ENCODE assay signal across 8 mouse cellular contexts in genomic region chr9:66059583-66060307, GRCm38 (mm10). TPM values are rescaled to one million over a fixed set of nuclear protein-coding genes. Genes with fewer than 3 reads are reported as not detected.
DNase-seq lines count a peak whose midpoint lies in the region; ATAC-seq and TF ChIP-seq lines count a peak whose summit lies in the region.

TSS of gene Ppib (plus strand) at chr9:66060222.

- TF ChIP-seq EP300 in ES-Bruce4 (IDR thresholded peaks at IDR 0.05; ENCODE audit: insufficient read depth, low read depth, low read length): no peak
- no peak for TF ChIP-seq EP300 in liver, postnatal 0 days (IDR thresholded peaks at IDR 0.05; ENCODE audit: low read depth)

- no peak for TF ChIP-seq POLR2A in ES-Bruce4 (IDR thresholded peaks at IDR 0.05; ENCODE audit: insufficient read depth, low read length)

- peaks cover 17% of the 10 kb centered on the region for H3K36me3 ChIP-seq in ES-Bruce4 (ENCODE audit: control insufficient read depth, insufficient read depth, low read length, poor library complexity, severe bottlenecking)
- peaks cover 24% of the 10 kb centered on the region for H3K36me3 ChIP-seq in forebrain, embryonic 13.5 days (ENCODE audit: poor library complexity, severe bottlenecking)
- peaks cover 22% of the 10 kb centered on the region for H3K36me3 ChIP-seq in liver, postnatal 0 days (replicated peaks; ENCODE audit: insufficient read depth, low read length)
- peaks cover 21% of the 10 kb centered on the region for H3K36me3 ChIP-seq in neural tube, embryonic 14.5 days (ENCODE audit: control insufficient read depth, insufficient read depth, low read length)

- peak; percentile 97 for ATAC-seq in cerebellum, adult (ENCODE audit: insufficient number of reproducible peaks, low FRiP score, low TSS enrichment)
- ATAC-seq in forebrain, embryonic 13.5 days: peak; percentile 99
- peak; percentile 98 for ATAC-seq in liver, postnatal 0 days
- peak; percentile 99 for ATAC-seq in neural tube, embryonic 14.5 days (ENCODE audit: low read depth)

- peak within 1 kb of the TSS; percentile 81 for H3K4me3 ChIP-seq in ES-Bruce4 (ENCODE audit: low read depth, low read length)
- H3K4me3 ChIP-seq in forebrain, embryonic 13.5 days: peak within 1 kb of the TSS; percentile 87
- peak within 1 kb of the TSS; percentile 82 for H3K4me3 ChIP-seq in liver, postnatal 0 days (ENCODE audit: low read depth, low read length)
- H3K4me3 ChIP-seq in neural tube, embryonic 14.5 days (ENCODE audit: low read depth, low read length): peak within 1 kb of the TSS; percentile 62

- WGBS in forebrain, embryonic 13.5 days: under 1% methylated on average over 51 of the region's 51 CpGs
- WGBS in large intestine, adult 2 months: 2% methylated on average over 51 of the region's 51 CpGs
- WGBS in liver, postnatal 0 days (ENCODE audit: insufficient replicate concordance): 1% methylated on average over 41 of the region's 51 CpGs
- 2% methylated on average over 51 of the region's 51 CpGs for WGBS in neural tube, embryonic 14.5 days

- peak; percentile 98 for DNase-seq in heart, postnatal 10 days
- DNase-seq in large intestine, adult 2 months (ENCODE audit: low read depth, low spot score): peak; percentile 83
- peak; percentile 99 for DNase-seq in liver, postnatal 0 days
- DNase-seq in testis, postnatal 10 days (ENCODE audit: low spot score): peak; percentile 97

- no peaks in the 10 kb centered on the region for H3K9me3 ChIP-seq in ES-Bruce4 (replicated peaks; ENCODE audit: control insufficient read depth, insufficient read depth, low read length, poor library complexity, severe bottlenecking)
- no peaks in the 10 kb centered on the region for H3K9me3 ChIP-seq in forebrain, embryonic 13.5 days (replicated peaks)
- no peaks in the 10 kb centered on the region for H3K9me3 ChIP-seq in liver, postnatal 0 days (ENCODE audit: low read length)
- no peaks in the 10 kb centered on the region for H3K9me3 ChIP-seq in neural tube, embryonic 14.5 days (ENCODE audit: control insufficient read depth, low read length)

- peak within 1 kb of the TSS; percentile 82 for H3K4me2 ChIP-seq in forebrain, embryonic 13.5 days
- H3K4me2 ChIP-seq in liver, postnatal 0 days (ENCODE audit: low read depth, low read length): peak within 1 kb of the TSS; percentile 83
- peak within 1 kb of the TSS; percentile 66 for H3K4me2 ChIP-seq in neural tube, embryonic 14.5 days (ENCODE audit: low read depth, low read length)

- intact Hi-C loops in heart, postnatal 10 days (cut with DNase I): loop anchor here (5.0 kb wide), 1 partner anchor 63 kb away; no protein-coding TSS in a partner anchor

- no peak within 1 kb of the TSS for H3K27ac ChIP-seq in ES-Bruce4 (ENCODE audit: insufficient read depth, low read length)
- peak within 1 kb of the TSS; percentile 75 for H3K27ac ChIP-seq in forebrain, embryonic 13.5 days
- peak within 1 kb of the TSS; percentile 75 for H3K27ac ChIP-seq in liver, postnatal 0 days (ENCODE audit: low read depth)
- peak within 1 kb of the TSS; percentile 82 for H3K27ac ChIP-seq in neural tube, embryonic 14.5 days (ENCODE audit: low read depth, low read length)

- no peak for TF ChIP-seq CTCF in ES-Bruce4 (IDR thresholded peaks at IDR 0.05; ENCODE audit: low read depth, low read length)
- TF ChIP-seq CTCF in liver, postnatal 0 days (IDR thresholded peaks at IDR 0.05; ENCODE audit: low read depth): peak; percentile 45; the same call in 1 of the 2 replicates

- peak within 1 kb of the TSS; percentile 80 for H3K9ac ChIP-seq in ES-Bruce4 (ENCODE audit: low read depth, poor library complexity, severe bottlenecking)
- H3K9ac ChIP-seq in forebrain, embryonic 13.5 days: peak within 1 kb of the TSS; percentile 93
- H3K9ac ChIP-seq in liver, postnatal 0 days (replicated peaks): peak within 1 kb of the TSS; percentile 84
- peak within 1 kb of the TSS; percentile 73 for H3K9ac ChIP-seq in neural tube, embryonic 14.5 days (replicated peaks; ENCODE audit: low read depth, low read length)

- H3K4me1 ChIP-seq in ES-Bruce4 (ENCODE audit: control insufficient read depth, insufficient read depth, low read length): no peaks in the 10 kb centered on the region
- H3K4me1 ChIP-seq in forebrain, embryonic 13.5 days: peaks cover 19% of the 10 kb centered on the region
- peaks cover 16% of the 10 kb centered on the region for H3K4me1 ChIP-seq in liver, postnatal 0 days (ENCODE audit: insufficient read depth)
- peaks cover 12% of the 10 kb centered on the region; the same call in 1 of the 2 replicates for H3K4me1 ChIP-seq in neural tube, embryonic 14.5 days (ENCODE audit: control insufficient read depth, insufficient read depth, low read length)

- H3K27me3 ChIP-seq in ES-Bruce4 (ENCODE audit: control insufficient read depth, insufficient read depth, low read length, poor library complexity, severe bottlenecking): no peaks in the 10 kb centered on the region
- no peaks in the 10 kb centered on the region for H3K27me3 ChIP-seq in forebrain, embryonic 13.5 days
- H3K27me3 ChIP-seq in liver, postnatal 0 days (ENCODE audit: insufficient read depth, low read length): no peaks in the 10 kb centered on the region
- no peaks in the 10 kb centered on the region for H3K27me3 ChIP-seq in neural tube, embryonic 14.5 days (ENCODE audit: control insufficient read depth, insufficient read depth, low read length)

RNA-seq across cellular contexts. Expression of gene Ppib, which starts in this region (rescaled TPM):
- polyA plus RNA-seq in ES-Bruce4 (2011; ENCODE audit: insufficient read depth, insufficient read length, low read depth, missing spikeins): 287 and 289 TPM in 2 replicates
- polyA plus RNA-seq in forebrain, embryonic 13.5 days (2015; fragmentation: Nextera tagmentation; extraction: Ambion mirVana): 357 and 381 TPM in 2 replicates
- 100 to 1,000 TPM; 262 to 272 TPM for total RNA-seq in heart, postnatal 10 days (2021)
- 272 and 287 TPM in 2 replicates for polyA plus RNA-seq in large intestine, adult 2 months (2012; rRNA removed)
- 368 and 376 TPM in 2 replicates for polyA plus RNA-seq in liver, postnatal 0 days (2015; fragmentation: Nextera tagmentation; extraction: Ambion mirVana)
- 317 and 391 TPM in 2 replicates for polyA plus RNA-seq in neural tube, embryonic 14.5 days (2014; fragmentation: Nextera tagmentation; extraction: Ambion mirVana)
